Mouse (Mus musculus) bone marrow macrophage, adult 2 months (primary cell): ENCODE measurements at regions not wholly inside any gene's neighbourhood (a gene's known extent, or its start where the extent isn't known, plus 50 kb on each side); places are given as distances from the start of the nearest gene placed in this dataset.

Source experiments
- CTCF ChIP-seq: IDR thresholded peaks from 2 replicates; pipeline ENCODE4 v1.5.1; 2012; ENCODE audit warnings: low read depth, mild to moderate bottlenecking, low read length, moderate library complexity
- POLR2A ChIP-seq: IDR thresholded peaks from 2 replicates; pipeline ENCODE4 v1.6.1; 2012; ENCODE audit warnings: mild to moderate bottlenecking, low read depth, low read length, borderline replicate concordance

DNA sequence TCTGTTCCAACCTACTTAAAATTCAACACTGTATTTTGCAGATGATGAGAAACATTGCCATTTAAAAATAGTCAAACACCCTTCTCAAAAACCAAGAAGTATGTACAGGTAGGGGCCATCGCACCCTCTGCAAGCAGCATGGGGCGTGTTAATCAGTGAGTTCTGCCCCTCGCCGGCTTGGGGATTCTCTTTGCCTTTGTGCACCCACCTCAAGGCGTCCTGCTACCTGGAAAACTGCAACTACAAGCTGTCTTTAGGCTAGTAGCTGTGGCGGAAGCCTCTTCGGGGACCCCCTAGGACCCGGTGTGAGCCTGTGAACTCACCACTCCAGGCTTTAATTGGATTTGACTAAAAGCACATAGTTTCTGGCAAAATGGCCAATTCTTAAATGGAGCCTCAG, 311.0 kb downstream of the Mtx2 start:
- TF ChIP-seq POLR2A (no peak), CTCF (no peak)
